Mouse (Mus musculus) naive thymus-derived CD4-positive, alpha-beta T cell, adult 2 months (primary cell): ENCODE results near the gene Trim40.

ENCODE experiments used
- DNase-seq: peaks from one replicate; pipeline ENCODE4 v3.0.0-alpha.2; 2011; ENCODE audit warnings: low read depth

Gene Trim40

GRCm38 (mm10) chr17:36890073-36890903, at the start of gene Trim40:
Trim40 (minus strand) TSS chr17:36890123.
- DNase-seq = no peak

- DNase-seq = no peak
Measured at GRCm38 (mm10) chr17:36938056-36938455, 48.1 kb upstream of the Trim40 start.

- DNase-seq = no peak
Measured at GRCm38 (mm10) chr17:36931806-36932205, 41.9 kb upstream of the Trim40 start.

GRCm38 (mm10) chr17:36931130-36931529, 41.2 kb upstream of the Trim40 start:
- DNase-seq = no peak

- DNase-seq = no peak
Measured at GRCm38 (mm10) chr17:36930233-36930632, 40.3 kb upstream of the Trim40 start.

- no peak for DNase-seq
Measured at GRCm38 (mm10) chr17:36929236-36929932, 39.5 kb upstream of the Trim40 start.

GRCm38 (mm10) chr17:36927496-36928120, 37.7 kb upstream of the Trim40 start:
- DNase-seq = no peak

- no peak for DNase-seq
Measured at GRCm38 (mm10) chr17:36923491-36923890, 33.6 kb upstream of the Trim40 start.

GRCm38 (mm10) chr17:36922715-36923114, 32.8 kb upstream of the Trim40 start:
- DNase-seq = no peak

GRCm38 (mm10) chr17:36920239-36920638, 30.3 kb upstream of the Trim40 start:
- no peak for DNase-seq

- DNase-seq = peak; percentile 73
Measured at GRCm38 (mm10) chr17:36915076-36915475, 25.2 kb upstream of the Trim40 start.

- DNase-seq = peak; percentile 88
Measured at GRCm38 (mm10) chr17:36914108-36914507, 24.2 kb upstream of the Trim40 start.

- no peak for DNase-seq
Measured at GRCm38 (mm10) chr17:36912031-36912430, 22.1 kb upstream of the Trim40 start.

GRCm38 (mm10) chr17:36909802-36910201, 19.9 kb upstream of the Trim40 start:
- no peak for DNase-seq

- no peak for DNase-seq
Measured at GRCm38 (mm10) chr17:36908235-36908634, 18.3 kb upstream of the Trim40 start.

- DNase-seq = no peak
Measured at GRCm38 (mm10) chr17:36903651-36904050, 13.7 kb upstream of the Trim40 start.

- peak; percentile 26 for DNase-seq
Measured at GRCm38 (mm10) chr17:36900691-36901090, 10.8 kb upstream of the Trim40 start.

GRCm38 (mm10) chr17:36900001-36900400, 10.1 kb upstream of the Trim40 start:
- no peak for DNase-seq

- no peak for DNase-seq
Measured at GRCm38 (mm10) chr17:36899376-36899775, 9.5 kb upstream of the Trim40 start.

GRCm38 (mm10) chr17:36897552-36898205, 7.8 kb upstream of the Trim40 start, which contains the start of gene Trim31:
Trim31 (plus strand) TSS chr17:36898118.
- no peak for DNase-seq

GRCm38 (mm10) chr17:36897065-36897464, 7.1 kb upstream of the Trim40 start:
- no peak for DNase-seq

GRCm38 (mm10) chr17:36896583-36896982, 6.7 kb upstream of the Trim40 start:
- DNase-seq = peak; percentile 24
